Mouse (Mus musculus) left cerebral cortex, adult 8-10 months (tissue): ENCODE results near the gene 4921517D22Rik. TPM values are rescaled to one million over a fixed set of nuclear protein-coding genes. Genes with fewer than 3 reads are reported as not detected.

ENCODE experiments used
- DNase-seq, 2 experiments: peaks; one replicate each; pipeline ENCODE4 v3.0.0; 2022; ENCODE audit warnings: low spot score in 2 of 2
- total RNA-seq, 4 experiments: library from RNA; stranded (reverse); gene quantifications; 2 replicates each; pipeline ENCODE4 v1.2.4; 2022

The 4921517D22Rik gene
- total RNA-seq, 4 experiments from 2014 or later, result not detected

DNA sequence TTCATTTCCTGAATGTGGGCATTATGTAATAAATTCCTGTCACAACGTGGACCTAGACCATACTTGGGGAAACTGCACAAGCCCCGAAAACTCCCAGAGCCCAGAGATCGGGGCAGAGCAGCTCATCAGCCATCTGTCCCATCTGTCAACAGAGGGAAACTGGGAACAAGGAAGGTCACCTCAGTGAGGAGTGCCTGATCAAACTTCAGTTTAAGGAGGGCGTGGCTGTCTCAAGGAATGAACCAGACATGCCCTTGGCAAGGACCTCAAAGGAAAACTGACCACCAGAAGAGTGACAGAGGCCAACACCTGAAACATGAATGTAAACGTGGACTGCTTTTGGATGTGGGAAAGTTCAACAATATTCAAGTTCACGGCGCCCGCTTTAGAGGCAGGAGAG is 32.5 kb downstream of the 4921517D22Rik start:
- DNase-seq, result no peak

DNA sequence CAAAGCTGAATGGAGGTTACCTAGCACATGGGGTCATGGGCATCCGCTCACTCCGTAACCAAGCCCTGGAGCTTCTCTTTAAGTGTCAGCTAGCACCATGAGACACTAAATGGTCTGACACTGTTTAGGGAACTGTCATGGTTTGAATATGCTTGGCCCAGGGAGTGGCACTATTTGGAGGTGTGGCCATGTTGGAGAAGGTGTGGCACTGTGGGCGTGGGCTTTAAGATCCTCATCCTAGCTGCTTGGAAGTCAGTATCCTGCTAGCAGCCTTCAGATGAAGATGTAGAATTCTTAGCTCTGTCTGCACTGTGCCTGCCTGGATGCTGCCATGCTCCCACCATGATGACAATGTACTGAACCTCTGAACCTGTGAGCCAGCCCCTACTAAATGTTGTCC is 33.5 kb downstream of the 4921517D22Rik start:
- DNase-seq, result no peak

DNA sequence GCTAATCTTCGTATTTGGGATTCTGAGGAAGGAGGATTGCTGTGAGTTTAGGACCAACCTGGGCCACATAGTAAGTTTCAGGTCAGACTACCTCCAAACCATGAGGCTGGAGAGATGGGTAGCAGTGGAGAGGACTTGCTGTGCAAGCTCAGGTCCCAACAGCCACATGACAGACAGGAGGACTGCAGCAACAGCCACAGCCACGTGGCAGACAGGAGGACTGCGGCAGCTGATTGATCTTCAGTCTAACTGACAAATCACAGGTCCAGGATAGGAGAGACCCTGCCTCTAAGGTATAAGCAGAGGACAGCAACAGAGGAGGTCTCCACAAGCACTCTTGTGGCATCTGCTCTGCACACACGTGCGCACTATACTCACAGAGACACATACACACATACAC is 36.1 kb downstream of the 4921517D22Rik start:
- DNase-seq, result no peak

DNA sequence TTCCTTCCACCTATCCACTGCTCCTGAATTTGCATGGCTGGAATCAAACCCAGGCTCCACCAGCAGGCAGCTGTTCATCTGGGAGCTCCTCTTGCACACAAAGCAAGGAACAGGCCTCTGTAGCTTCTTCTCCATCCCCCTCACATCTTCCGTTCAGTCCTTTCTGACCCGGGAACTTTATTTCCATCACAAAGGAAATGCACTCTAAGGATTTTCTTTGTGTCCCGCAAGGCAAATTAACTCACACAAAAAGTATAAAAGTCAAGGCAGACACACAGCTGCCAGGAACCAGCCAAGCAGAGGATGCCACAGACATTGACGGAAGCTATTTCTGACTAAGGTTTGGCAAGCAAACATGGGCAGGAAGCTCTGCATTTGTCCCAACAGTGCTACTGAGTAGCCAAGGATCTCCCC is 36.9 kb downstream of the 4921517D22Rik start:
- no peak for DNase-seq

DNA sequence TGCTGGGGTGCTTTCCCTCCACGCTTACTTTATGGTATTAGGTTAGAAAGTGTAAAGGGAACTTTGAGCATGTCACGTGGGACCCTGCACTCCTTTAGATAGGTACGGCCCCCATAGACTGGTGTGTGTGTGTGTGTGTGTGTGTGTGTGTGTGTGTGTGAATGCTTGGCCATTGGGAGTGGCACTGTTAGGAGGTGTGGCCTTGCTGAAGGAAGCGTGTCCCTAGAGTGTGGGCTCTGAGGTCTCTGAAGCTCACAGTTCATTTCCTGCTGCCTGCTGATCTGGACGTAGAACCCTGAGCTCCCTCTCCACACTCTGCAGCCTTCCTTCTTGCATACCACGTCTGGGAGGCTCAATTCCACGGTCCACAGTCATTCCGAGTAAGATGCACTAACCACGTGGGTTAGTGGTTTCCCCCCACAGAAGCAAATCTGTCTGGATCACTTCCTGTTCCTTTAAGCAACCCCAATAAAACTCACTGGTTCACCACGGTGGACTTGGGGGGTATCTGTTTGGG is 37.5 kb downstream of the 4921517D22Rik start:
- DNase-seq, result no peak

DNA sequence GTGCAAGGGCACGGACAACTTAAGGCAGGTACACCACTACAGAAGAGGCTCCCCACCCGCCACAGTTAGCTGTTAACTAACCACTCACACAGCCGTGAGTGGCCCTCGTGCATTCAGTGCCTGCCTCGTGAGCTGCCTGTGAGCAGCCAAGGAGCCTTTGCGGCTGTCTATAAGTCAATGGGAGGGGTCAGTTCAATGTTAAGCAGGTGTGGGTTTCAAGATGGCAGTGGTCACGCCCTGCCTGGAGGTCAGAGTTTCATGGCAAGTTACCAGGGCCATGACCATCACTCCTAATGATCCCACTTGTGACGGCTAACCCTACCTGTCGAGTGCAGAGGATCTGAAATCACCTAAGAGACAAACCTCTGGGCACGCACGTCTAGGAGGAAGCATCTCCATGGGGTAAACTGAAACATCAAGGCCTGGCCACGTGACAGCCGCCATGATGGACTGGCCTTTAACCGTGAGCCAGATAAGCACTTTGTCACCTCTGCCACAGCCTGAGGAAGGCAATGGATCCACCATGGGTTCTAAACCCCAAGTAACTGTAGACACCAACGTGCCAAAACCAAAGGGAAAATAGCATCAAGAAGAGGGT is 38.1 kb downstream of the 4921517D22Rik start:
- no peak for DNase-seq

DNA sequence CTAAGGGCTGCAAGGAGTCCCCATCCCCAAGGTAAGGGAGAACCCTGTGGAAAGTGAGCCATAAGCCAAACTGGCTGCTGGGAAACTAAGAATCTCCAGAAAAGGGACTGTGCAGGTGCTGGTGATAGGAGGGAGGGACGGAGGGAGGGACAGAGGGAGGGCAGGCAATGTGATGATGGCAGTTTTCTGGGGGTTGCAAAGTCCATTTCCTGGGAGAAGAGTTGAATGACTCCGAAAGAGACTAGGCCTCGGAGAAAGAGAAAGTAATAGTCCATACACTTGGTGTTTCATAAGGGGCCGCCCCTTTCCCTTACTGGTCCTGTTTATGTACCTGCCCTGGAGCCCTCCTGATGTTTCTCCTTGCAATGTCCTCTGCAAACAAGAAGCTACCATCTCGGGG is 39.4 kb downstream of the 4921517D22Rik start:
- no peak for DNase-seq

DNA sequence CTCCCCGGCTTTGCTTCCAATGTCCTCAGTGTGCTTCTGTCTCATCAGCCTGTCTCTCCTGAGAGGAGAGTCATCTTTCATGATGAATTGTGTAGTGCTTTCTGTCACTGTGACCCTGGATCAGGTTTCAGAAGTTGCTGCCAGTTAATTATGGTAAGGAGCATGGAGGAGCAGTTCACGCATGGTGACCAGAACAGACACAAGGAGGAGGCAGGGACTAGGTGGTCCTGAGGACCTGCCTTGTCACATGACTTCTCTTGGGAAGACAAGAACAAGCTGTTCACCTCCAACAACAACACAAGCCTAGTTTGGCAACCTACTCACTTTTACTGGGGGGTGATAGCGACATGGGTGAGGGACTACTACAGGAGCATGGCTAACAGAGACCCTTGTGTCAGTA is 40.8 kb downstream of the 4921517D22Rik start:
- no peak for DNase-seq

DNA sequence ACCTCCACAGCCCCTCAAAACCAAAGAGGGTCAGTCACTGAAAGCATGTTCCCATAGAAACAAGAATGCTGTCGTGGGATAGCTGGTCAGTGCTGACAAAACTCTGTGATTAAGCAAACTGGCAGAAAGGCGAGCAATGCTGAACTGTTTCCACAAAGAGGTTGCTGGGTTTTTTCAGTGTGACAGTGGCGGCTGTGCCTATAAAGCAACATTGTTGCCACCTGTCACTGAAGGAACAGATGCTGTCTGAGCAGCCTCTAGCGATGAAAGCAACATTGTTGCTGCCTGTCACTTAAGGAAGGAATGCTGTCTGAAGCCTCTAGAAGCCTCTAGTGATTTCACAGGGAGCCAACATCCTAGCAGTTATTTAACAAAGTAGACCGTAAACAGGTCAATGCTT is 41.3 kb downstream of the 4921517D22Rik start:
- no peak for DNase-seq

DNA sequence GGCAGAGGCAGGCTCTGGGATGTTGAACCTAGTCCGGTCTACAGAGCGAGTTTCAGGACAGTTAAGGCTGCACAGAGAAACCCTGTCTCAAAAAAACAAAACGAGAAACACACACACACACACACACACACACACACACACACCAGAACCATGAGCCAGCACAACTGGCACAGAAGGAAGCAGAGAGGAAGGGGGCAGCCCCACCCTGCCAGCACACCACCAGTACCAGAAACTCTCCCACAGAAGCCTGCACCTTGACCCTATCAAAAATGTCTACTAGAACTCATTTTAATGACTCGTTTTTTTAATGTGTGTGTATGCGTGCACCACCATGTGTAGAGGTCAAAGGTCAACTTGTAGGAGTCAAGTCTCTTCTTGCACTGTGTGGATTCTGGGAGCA is 44.1 kb downstream of the 4921517D22Rik start:
- DNase-seq, result no peak

DNA sequence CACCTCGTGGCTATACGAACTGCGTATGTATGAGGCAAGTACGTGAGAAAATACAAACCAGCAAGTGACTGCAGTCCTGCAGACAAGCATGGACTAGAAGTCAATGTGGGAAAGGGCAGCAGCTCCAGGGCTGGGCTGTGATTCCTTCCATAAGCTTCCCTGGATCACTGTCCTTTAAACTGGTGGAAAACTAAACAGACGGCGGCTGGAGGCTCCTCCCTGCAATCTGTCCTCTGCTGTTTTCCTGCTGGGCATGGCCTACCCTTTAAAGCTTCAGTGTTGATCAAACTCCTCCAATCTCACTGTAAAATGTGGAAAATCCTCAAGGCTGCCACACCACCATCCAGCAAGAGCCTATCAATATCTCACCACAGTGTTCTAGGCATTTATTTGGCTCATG is 45.3 kb downstream of the 4921517D22Rik start:
- no peak for DNase-seq

DNA sequence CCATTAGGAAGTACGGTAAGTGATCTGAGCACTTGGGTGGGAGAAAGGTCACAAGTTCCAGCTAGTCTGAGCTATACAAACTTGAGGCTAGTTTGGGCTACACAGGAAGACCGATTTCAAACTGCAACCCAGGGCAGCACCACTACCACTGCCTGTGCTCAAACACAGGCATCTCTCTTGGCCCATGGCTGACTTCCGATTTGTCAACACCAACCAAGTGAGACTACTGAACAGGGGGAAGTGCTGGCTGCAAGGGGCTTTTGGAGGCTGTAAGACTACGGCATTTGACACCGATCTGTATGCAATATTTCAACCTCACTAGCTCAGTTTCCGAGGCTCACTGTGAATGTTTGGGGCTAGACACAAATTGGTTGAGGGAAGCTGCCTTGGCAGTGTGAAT is 46.4 kb downstream of the 4921517D22Rik start:
- DNase-seq, result no peak

DNA sequence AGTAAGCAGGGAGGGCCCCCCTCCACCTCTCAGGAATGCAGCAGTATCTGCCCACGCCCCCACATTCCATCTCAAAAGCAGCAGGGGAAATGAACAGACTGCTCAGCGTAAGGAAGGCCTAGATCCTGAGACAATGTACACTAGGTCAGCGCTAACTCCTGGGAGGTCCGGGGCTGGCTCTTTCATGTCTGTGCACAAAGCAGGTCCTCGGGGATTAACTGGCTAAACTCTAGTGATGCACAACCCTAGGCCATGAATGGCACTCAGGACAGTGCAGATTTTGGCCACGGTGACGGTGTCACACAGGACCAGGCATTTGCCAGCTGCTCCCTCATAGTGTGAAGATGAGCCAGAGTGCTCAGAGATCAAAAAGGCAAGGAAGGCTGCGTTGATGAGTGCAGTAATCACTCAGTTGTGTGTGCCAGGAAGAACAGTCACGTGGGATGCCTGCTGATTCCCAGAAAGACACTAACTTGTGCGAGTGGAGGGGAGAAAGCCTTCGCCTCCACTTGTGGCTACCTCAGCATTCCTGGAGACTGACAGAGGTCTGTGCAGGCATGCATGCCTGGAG is 47.1 kb downstream of the 4921517D22Rik start:
- DNase-seq, result no peak

DNA sequence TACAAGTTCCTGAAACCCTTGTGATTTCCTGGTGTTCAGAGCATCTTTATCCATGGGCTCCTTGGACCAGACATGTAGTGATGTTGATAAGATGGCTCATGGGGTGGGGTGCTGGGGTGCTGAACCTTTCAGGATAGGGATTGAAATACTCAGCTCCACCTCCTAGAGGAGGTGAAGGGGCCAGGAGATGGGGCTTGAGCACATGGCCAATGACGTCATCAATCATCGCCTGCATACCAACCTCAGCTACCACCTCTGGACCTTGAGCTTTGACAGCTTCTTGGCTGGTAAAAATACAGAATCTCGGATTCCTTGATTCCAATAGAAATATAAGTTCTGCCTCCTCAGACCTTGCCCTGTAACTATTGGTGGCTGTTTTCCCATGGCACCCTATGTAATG is 48.4 kb downstream of the 4921517D22Rik start:
- DNase-seq, result no peak

DNA sequence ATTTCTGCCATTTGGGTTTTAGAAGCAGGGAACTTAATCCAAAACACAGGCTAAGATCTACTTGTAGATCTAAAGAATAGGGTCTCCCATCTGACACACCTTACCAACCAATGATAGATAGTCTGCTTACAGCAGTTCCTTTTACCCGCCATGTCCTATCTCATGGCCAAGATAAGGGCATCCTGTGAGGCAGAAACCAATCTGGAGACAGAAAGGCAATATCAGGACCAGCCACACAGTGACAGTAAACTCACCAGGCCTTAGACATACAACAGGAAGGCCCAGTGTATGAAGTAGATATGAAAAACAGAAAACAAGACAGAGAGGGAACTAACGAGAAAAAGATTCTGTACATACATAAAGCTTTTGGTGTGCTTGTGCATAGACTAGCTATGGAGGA is 51.1 kb downstream of the 4921517D22Rik start:
- no peak for DNase-seq

DNA sequence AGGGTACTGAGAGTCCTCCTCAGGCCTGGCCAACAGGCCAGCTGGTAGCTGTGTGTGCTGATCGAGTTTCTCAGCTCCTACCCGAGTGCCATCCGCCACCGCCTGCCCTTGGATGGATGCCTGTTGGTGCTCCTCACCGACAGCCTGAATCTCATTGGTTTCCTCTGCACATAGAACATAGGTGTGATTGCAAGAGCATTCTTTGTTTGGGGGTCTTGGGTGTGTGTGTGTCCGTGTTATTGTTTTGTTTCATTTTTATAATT is 53.8 kb downstream of the 4921517D22Rik start:
- no peak for DNase-seq

DNA sequence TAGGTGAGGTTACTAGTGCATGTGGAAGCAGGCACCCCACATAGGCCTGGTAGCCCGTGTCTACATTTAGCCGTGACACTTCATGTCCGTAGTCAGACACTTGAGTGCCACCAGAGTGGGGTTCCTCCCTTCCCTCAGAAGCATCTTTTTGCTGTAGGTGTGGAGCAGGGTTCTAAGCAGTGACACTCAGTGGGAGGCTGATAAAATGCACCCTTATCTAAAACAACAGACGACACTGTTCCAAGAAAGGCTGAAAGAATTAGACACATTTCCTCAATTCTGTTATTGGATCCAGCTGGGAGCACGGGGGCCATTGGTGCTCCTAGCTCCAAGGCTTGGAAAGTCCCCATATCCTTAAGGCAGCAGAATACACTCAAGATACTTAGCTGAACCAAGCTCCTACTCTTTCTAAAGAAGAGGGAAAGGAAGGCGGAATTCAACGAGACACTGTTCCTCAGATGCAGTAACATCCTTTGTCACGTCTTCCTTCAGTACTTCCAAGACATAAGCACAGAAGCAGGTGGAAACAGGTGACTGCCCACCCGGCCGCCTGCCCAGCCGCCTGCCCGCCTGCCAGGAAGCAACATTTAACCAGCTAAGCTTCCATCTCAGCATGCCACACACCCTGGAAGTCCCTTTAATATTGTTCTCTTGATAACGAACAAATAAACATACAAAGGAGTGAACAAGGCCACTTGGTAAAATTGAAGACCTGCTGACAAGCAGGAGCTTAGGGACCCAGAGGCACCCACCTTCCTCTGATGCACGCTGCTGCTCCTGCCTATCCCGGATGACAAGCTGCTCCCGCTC is 54.3 kb downstream of the 4921517D22Rik start:
- no peak for DNase-seq

DNA sequence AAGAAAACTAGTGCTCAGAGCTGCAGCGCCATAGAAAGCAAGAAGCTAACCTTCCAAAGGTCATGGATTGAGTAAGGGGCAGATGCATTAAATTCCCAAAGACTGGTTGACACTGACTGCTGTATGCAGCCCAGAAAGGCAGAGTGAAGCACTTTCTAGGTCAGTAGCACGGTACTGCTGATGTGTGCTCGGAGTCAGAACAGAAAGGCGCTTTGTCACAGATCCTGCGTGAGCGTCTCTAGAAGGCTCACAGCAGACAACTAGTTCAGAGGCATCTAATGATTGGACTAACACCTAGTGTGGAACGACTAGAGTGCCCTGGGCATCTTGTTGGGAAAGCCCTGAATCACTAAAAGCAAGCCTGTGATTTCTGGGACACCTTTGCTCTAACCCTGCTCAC is 56.1 kb downstream of the 4921517D22Rik start:
- no peak for DNase-seq

Other genes starting within 250 kb of the 4921517D22Rik start
- 100 to 1,000 TPM; 320 to 366 (median 343) TPM for gene Agtpbp1, start 108.9 kb downstream of the 4921517D22Rik start, total RNA-seq
- 100 to 1,000 TPM in 1 of 4 experiments, 10 to 100 TPM in 3; 85.3 to 111 (median 92.7) TPM for gene Naa35, start 108.8 kb downstream of the 4921517D22Rik start, total RNA-seq
- gene Golm1, start 18.3 kb downstream of the 4921517D22Rik start, total RNA-seq, result 10 to 100 TPM; 15.1 to 32.6 (median 20.4) TPM
- gene Spata31d1a, start 16.2 kb upstream of the 4921517D22Rik start, total RNA-seq, result under 1 TPM; 0.11 to 0.23 (median 0.14) TPM
- under 1 TPM in 2 of 4 experiments, not detected in 2; 0.07 to 0.17 TPM for gene Spata31d1b, start 18.2 kb upstream of the 4921517D22Rik start, total RNA-seq
- gene Spata31d1d, start 37.6 kb upstream of the 4921517D22Rik start, total RNA-seq, result not detected
- gene 1700014D04Rik, start 52.6 kb upstream of the 4921517D22Rik start, total RNA-seq, result 1 to 10 TPM in 3 of 4 experiments, under 1 TPM in 1; 0.78 to 1.8 (median 1.1) TPM
- gene Isca1, start 75.7 kb upstream of the 4921517D22Rik start, total RNA-seq, result 100 to 1,000 TPM; 134 to 159 (median 150) TPM
- gene Gm49354, start 88.1 kb upstream of the 4921517D22Rik start, total RNA-seq, result not detected
- gene Tut7, start 129.0 kb upstream of the 4921517D22Rik start, total RNA-seq, result 10 to 100 TPM; 58.7 to 64.0 (median 59.9) TPM